Mouse (Mus musculus) brown adipose tissue, adult 24 weeks (tissue): ENCODE data around the gene Gm11099. TPM values are rescaled to one million over a fixed set of nuclear protein-coding genes. Genes with fewer than 3 reads are reported as not detected.

ENCODE experiments used
- H3K27ac ChIP-seq: fragments of 200-500 bp; replicated peaks from 2 replicates; pipeline ENCODE4 v1.5.1; 2012; ENCODE audit warnings: low read depth, mild to moderate bottlenecking, low read length
- H3K4me1 ChIP-seq: fragments of 200-500 bp; 2 replicates; pipeline ENCODE4 v1.6.1; 2012; ENCODE audit warnings: low read length, mixed read lengths; ENCODE audit not compliant: control insufficient read depth, insufficient read depth, insufficient read length
- H3K4me3 ChIP-seq: fragments of 200-500 bp; 2 replicates; pipeline ENCODE4 v1.5.1; 2012; ENCODE audit warnings: low read depth, mild to moderate bottlenecking, low read length, moderate library complexity; ENCODE audit not compliant: insufficient read depth
- polyA plus RNA-seq: library from polyadenylated mRNA; stranded (reverse); fragments of >200 nt; gene quantifications from 2 replicates; pipeline ENCODE4 v1.2.4, GENCODE M21; 2012; ENCODE audit not compliant: missing spikeins, insufficient read depth, insufficient read length

The Gm11099 gene
- not detected in 2 replicates for polyA plus RNA-seq

- Histone ChIP-seq H3K27ac (no peak within 1 kb of the TSS), H3K4me1 (no peaks in the 10 kb centered on the region), H3K4me3 (no peak within 1 kb of the TSS)
Observed at GRCm38 (mm10) chr2:58859134-58859533, at the start of gene Gm11099. Gm11099 (plus strand) TSS chr2:58859434.

- no peak overlapping the region for H3K4me3 ChIP-seq
- H3K4me1 ChIP-seq, result no peaks in the 10 kb centered on the region
- no peak overlapping the region for H3K27ac ChIP-seq
Observed at GRCm38 (mm10) chr2:58812941-58813340, 46.3 kb upstream of the Gm11099 start.

- Histone ChIP-seq H3K27ac (no peak overlapping the region), H3K4me3 (no peak overlapping the region), H3K4me1 (no peaks in the 10 kb centered on the region)
Observed at GRCm38 (mm10) chr2:58828910-58829600, 30.2 kb upstream of the Gm11099 start.

GRCm38 (mm10) chr2:58829981-58830742 is 29.1 kb upstream of the Gm11099 start:
- Histone ChIP-seq H3K4me1 (no peaks in the 10 kb centered on the region), H3K27ac (no peak overlapping the region), H3K4me3 (no peak overlapping the region)

GRCm38 (mm10) chr2:58832253-58832980 is 26.8 kb upstream of the Gm11099 start:
- Histone ChIP-seq H3K4me3 (no peak overlapping the region), H3K27ac (no peak overlapping the region), H3K4me1 (no peaks in the 10 kb centered on the region)

- no peak overlapping the region for H3K4me3 ChIP-seq
- no peaks in the 10 kb centered on the region for H3K4me1 ChIP-seq
- no peak overlapping the region for H3K27ac ChIP-seq
Observed at GRCm38 (mm10) chr2:58841021-58841420, 18.2 kb upstream of the Gm11099 start.

- no peaks in the 10 kb centered on the region for H3K4me1 ChIP-seq
Observed at GRCm38 (mm10) chr2:58842443-58842842, 16.8 kb upstream of the Gm11099 start.

GRCm38 (mm10) chr2:58844499-58844898 is 14.7 kb upstream of the Gm11099 start:
- H3K4me3 ChIP-seq, result no peak overlapping the region

More at GRCm38 (mm10) chr2:58842443-58842842, 16.8 kb upstream of the Gm11099 start:
- H3K27ac ChIP-seq, result no peak overlapping the region
- H3K4me3 ChIP-seq, result no peak overlapping the region

GRCm38 (mm10) chr2:58879876-58880275 is 20.6 kb downstream of the Gm11099 start:
- Histone ChIP-seq H3K4me3 (no peak overlapping the region), H3K27ac (no peak overlapping the region), H3K4me1 (no peaks in the 10 kb centered on the region)

More at GRCm38 (mm10) chr2:58844499-58844898, 14.7 kb upstream of the Gm11099 start:
- Histone ChIP-seq H3K4me1 (no peaks in the 10 kb centered on the region), H3K27ac (no peak overlapping the region)

GRCm38 (mm10) chr2:58905057-58905456 is 45.8 kb downstream of the Gm11099 start:
- H3K4me1 ChIP-seq, result no peaks in the 10 kb centered on the region; the same call in 1 of the 2 replicates
- no peak overlapping the region for H3K27ac ChIP-seq
- H3K4me3 ChIP-seq, result no peak overlapping the region

- peak overlapping the region; percentile 13; the same call in 1 of the 2 replicates for H3K4me3 ChIP-seq
- no peaks in the 10 kb centered on the region; the same call in 1 of the 2 replicates for H3K4me1 ChIP-seq
- H3K27ac ChIP-seq, result no peak overlapping the region
Observed at GRCm38 (mm10) chr2:58906814-58907516, 47.7 kb downstream of the Gm11099 start.

- H3K27ac ChIP-seq, result no peak overlapping the region
- H3K4me3 ChIP-seq, result no peak overlapping the region
- no peaks in the 10 kb centered on the region for H3K4me1 ChIP-seq
Observed at GRCm38 (mm10) chr2:58912339-58912738, 53.1 kb downstream of the Gm11099 start.

- H3K4me3 ChIP-seq, result no peak overlapping the region
- no peak overlapping the region for H3K27ac ChIP-seq
- H3K4me1 ChIP-seq, result no peaks in the 10 kb centered on the region
Observed at GRCm38 (mm10) chr2:58918351-58918750, 59.1 kb downstream of the Gm11099 start.

GRCm38 (mm10) chr2:58925551-58925950 is 66.3 kb downstream of the Gm11099 start:
- H3K4me1 ChIP-seq, result no peaks in the 10 kb centered on the region
- no peak overlapping the region for H3K27ac ChIP-seq
- H3K4me3 ChIP-seq, result no peak overlapping the region
